Mouse (Mus musculus): ENCODE results near the gene Lrrn2.

DNA sequence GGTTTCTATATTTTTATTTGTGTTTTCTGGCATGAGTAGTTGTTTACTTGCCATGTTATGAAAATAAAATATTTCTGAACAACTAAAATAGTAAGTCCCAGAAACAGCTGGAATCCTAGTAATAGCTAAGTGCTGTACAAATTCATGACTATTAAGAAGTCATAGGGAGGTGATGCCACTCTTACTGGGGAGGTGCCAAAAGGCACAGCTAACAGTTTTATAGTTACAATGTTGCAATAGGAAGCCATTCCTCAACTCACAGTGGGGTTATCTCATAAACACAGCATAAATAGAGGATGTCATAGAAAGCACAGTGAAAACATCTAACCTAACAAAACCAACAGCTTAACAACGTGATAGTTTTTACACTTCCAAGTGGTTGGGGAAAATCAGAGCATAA is 41.7 kb upstream of the Lrrn2 start:
- TF ChIP-seq TAL1 (IDR thresholded peaks at IDR 0.05; ENCODE audit: low read length) (no peak), GATA1 (IDR thresholded peaks at IDR 0.05; ENCODE audit: low read length) (no peak)
